Mouse (Mus musculus) testis, adult 2 months (tissue): Measurements from ENCODE around the gene Kif6. TPM values are rescaled to one million over a fixed set of nuclear protein-coding genes. Genes with fewer than 3 reads are reported as not detected.
A peak's percentile ranks its signal among the peaks of the same experiment; 100 is the strongest.

Experiments
- H3K27ac ChIP-seq: fragments of 200-500 bp; 2 replicates; pipeline ENCODE4 v1.5.1; 2012; ENCODE audit warnings: low read depth, low read length; ENCODE audit not compliant: control insufficient read depth, insufficient read depth
- H3K27me3 ChIP-seq: fragments of 200-500 bp; 2 replicates; pipeline ENCODE4 v1.6.1; 2012; ENCODE audit warnings: mild to moderate bottlenecking, low read length, moderate library complexity; ENCODE audit not compliant: control insufficient read depth, insufficient read depth
- H3K36me3 ChIP-seq: fragments of 200-500 bp; 2 replicates; pipeline ENCODE4 v1.6.1; 2012; ENCODE audit warnings: mild to moderate bottlenecking, low read length; ENCODE audit not compliant: control insufficient read depth, insufficient read depth
- H3K4me1 ChIP-seq: fragments of 200-500 bp; 2 replicates; pipeline ENCODE4 v1.6.1; 2012; ENCODE audit warnings: low read length; ENCODE audit not compliant: control insufficient read depth, insufficient read depth
- H3K4me3 ChIP-seq: fragments of 200-500 bp; 2 replicates; pipeline ENCODE4 v1.5.1; 2012; ENCODE audit warnings: low read depth, mild to moderate bottlenecking, low read length, moderate library complexity, mixed read lengths; ENCODE audit not compliant: control insufficient read depth
- CTCF ChIP-seq: fragments of 200-500 bp; IDR thresholded peaks from 2 replicates; pipeline ENCODE4 v1.5.1; 2012; ENCODE audit warnings: low read depth, mild to moderate bottlenecking, inconsistent platforms, low read length, moderate library complexity; ENCODE audit not compliant: control insufficient read depth, insufficient read depth, insufficient replicate concordance
- POLR2A ChIP-seq: fragments of 200-500 bp; IDR thresholded peaks from 2 replicates; pipeline ENCODE4 v1.6.1; 2012; ENCODE audit warnings: low read depth, mild to moderate bottlenecking, inconsistent platforms, low read length, moderate library complexity; ENCODE audit not compliant: control insufficient read depth
- polyA plus RNA-seq: library from polyadenylated mRNA; depleted of rRNA; stranded (reverse); fragments of >200 nt; gene quantifications from 2 replicates; pipeline ENCODE4 v1.2.3, GENCODE M21; 2012

Kif6 gene
- polyA plus RNA-seq, 1 experiment = 5.8 TPM

- Histone ChIP-seq H3K27me3 (no peaks in the 10 kb centered on the region), H3K4me3 (no peak overlapping the region), H3K4me1 (no peaks in the 10 kb centered on the region), H3K27ac (no peak overlapping the region), H3K36me3 (no peaks in the 10 kb centered on the region)
- TF ChIP-seq CTCF = no peak
- no peak for TF ChIP-seq POLR2A
Observed at GRCm38 (mm10) chr17:49792946-49793345, 178.0 kb downstream of the Kif6 start.

DNA sequence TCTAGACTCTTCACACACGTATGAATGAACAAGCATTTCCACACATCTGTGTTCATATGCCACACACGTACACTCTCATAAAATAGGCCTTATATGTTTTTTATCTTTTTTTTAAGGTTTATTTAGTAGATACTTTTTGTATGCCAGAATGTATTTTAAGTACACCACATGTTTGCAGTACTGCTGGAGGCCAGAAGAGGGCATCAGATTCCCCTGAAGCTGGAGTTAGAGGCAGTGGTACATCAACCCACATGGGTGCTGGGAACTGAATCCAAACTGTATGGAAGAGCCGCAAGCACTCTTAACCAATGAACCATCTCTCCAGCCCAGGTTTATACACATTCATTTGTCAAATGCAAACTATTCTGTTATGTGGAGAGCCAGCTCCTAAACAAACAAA, 179.0 kb downstream of the Kif6 start:
- Histone ChIP-seq H3K4me3 (no peak overlapping the region), H3K27ac (no peak overlapping the region), H3K27me3 (no peaks in the 10 kb centered on the region), H3K36me3 (no peaks in the 10 kb centered on the region), H3K4me1 (no peaks in the 10 kb centered on the region)
- TF ChIP-seq POLR2A (no peak), CTCF (no peak)

- TF ChIP-seq CTCF (no peak), POLR2A (no peak)
Observed at GRCm38 (mm10) chr17:49795241-49795640, 180.3 kb downstream of the Kif6 start.

GRCm38 (mm10) chr17:49796116-49796515, 181.2 kb downstream of the Kif6 start:
- Histone ChIP-seq H3K4me3 (peak overlapping the region; percentile 57; the same call in 1 of the 2 replicates), H3K27me3 (no peaks in the 10 kb centered on the region), H3K36me3 (no peaks in the 10 kb centered on the region), H3K4me1 (no peaks in the 10 kb centered on the region), H3K27ac (no peak overlapping the region)
- no peak for TF ChIP-seq CTCF
- no peak for TF ChIP-seq POLR2A

More at GRCm38 (mm10) chr17:49795241-49795640, 180.3 kb downstream of the Kif6 start:
- Histone ChIP-seq H3K4me1 (no peaks in the 10 kb centered on the region), H3K4me3 (peak overlapping the region; percentile 57), H3K27ac (no peak overlapping the region), H3K36me3 (no peaks in the 10 kb centered on the region), H3K27me3 (no peaks in the 10 kb centered on the region)

DNA sequence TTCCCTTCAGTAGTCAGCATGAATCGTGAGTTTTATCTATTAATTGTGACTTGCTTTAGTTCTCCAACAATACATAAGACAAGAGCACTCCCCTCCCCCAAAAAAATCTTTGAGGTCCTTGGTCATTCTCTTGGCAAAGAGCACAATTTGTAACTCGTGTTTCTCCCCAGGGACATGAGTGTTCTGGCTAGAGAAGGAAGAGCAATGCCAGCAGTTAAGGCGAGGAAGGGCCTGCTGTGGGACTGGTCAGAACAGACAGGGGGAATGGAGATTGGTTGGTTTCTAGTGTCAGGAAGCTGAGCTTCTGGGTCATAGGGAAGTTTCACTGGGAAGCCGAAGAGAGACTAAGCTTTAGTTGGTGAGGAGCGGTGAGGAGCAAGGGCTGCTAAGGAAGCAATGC, 184.2 kb downstream of the Kif6 start:
- Histone ChIP-seq H3K4me1 (no peaks in the 10 kb centered on the region), H3K4me3 (no peak overlapping the region), H3K27me3 (no peaks in the 10 kb centered on the region), H3K27ac (no peak overlapping the region), H3K36me3 (no peaks in the 10 kb centered on the region)
- TF ChIP-seq POLR2A = no peak
- TF ChIP-seq CTCF = no peak

DNA sequence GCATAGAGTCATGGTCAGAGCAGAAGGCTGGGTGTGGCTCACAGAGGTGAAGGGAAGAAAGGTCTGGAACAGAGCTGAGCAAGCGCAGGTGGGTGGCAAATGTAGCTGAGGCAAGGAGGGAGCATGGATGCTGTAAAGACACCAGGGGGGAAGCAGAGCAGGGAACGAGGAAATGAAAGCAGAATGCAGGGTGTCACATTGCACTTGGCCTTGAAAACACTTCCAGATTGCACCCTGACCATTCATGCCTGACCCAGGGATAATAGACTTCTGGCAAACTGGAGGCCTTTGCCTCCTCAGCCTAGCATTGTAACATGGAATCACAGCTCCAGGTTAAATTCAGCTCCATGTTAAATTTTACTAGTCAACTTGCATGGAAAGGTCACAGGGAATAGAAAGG, 185.2 kb downstream of the Kif6 start:
- TF ChIP-seq POLR2A = no peak
- TF ChIP-seq CTCF = no peak
- Histone ChIP-seq H3K27ac (no peak overlapping the region), H3K27me3 (no peaks in the 10 kb centered on the region), H3K36me3 (no peaks in the 10 kb centered on the region), H3K4me3 (no peak overlapping the region), H3K4me1 (no peaks in the 10 kb centered on the region)

- H3K4me1 ChIP-seq = no peaks in the 10 kb centered on the region
- no peak for TF ChIP-seq CTCF
- no peak for TF ChIP-seq POLR2A
- no peaks in the 10 kb centered on the region for H3K27me3 ChIP-seq
- H3K4me3 ChIP-seq = no peak overlapping the region
- no peaks in the 10 kb centered on the region for H3K36me3 ChIP-seq
- no peak overlapping the region for H3K27ac ChIP-seq
Observed at GRCm38 (mm10) chr17:49807461-49807860, 192.5 kb downstream of the Kif6 start.
